Mouse (Mus musculus): ENCODE data around the gene Mkks. TPM values are rescaled to one million over a fixed set of nuclear protein-coding genes. Genes with fewer than 3 reads are reported as not detected.

The Mkks gene
- polyA plus RNA-seq, 1 experiment from 2014 or later, result 10.6 TPM

DNA sequence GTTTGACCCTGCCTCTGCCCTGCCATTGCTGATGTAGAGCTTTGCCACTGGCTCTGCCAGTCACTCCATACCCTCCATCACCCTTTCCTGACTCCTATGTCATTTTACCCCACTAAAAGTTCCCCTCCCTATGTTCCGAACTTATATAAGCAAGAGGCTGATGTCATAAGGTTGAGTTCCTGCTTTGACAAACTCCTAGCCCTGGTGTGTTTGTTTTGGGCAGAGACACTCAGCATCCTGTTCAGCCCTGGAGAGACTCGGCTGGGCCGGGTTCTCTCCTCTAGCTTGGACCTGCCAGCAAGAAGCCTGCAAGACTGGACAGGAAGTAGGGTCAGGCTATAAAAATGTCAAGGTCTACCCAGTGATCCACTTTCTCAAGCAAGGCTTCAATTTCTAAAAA, 58.3 kb downstream of the Mkks start:
- no peak for ATAC-seq (ENCODE audit: low FRiP score)
- Histone ChIP-seq H3K9me3 (no peaks in the 10 kb centered on the region), H3K27ac (no peak overlapping the region), H3K27me3 (no peaks in the 10 kb centered on the region), H3K4me1 (no peaks in the 10 kb centered on the region), H3K4me2 (no peak overlapping the region), H3K36me3 (replicated peaks) (no peaks in the 10 kb centered on the region), H3K9ac (no peak overlapping the region), H3K4me3 (replicated peaks) (no peak overlapping the region)
- 85% methylated on average over 3 of the region's 3 CpGs for WGBS

DNA sequence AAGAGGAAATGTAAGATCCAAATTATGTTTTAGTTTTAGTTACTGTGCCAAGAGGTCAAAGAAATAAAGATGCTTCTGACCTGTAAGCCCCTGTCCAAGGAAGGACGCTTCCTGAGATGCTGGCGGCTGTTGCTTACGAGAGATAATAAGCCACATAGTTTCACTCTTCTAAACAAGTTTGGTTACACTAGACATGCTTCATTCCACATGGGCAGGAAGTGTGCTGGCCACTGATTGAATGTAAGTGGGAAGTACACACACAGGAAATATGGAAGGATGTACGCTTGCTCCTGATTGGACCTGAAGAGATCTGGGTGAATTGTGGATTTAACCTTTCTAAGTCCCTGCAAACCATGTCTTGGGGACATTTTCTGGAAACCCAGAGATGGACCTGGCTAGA, 63.6 kb downstream of the Mkks start:
- H3K9ac ChIP-seq, result no peak overlapping the region
- ATAC-seq (ENCODE audit: low FRiP score), result no peak
- H3K4me2 ChIP-seq, result no peak overlapping the region
- 90% methylated on average over 4 of the region's 4 CpGs for WGBS
- no peaks in the 10 kb centered on the region for H3K9me3 ChIP-seq
- no peaks in the 10 kb centered on the region for H3K36me3 ChIP-seq (replicated peaks)
- no peak overlapping the region for H3K27ac ChIP-seq
- H3K27me3 ChIP-seq, result no peaks in the 10 kb centered on the region
- H3K4me1 ChIP-seq, result peaks cover 5% of the 10 kb centered on the region; the same call in 1 of the 2 replicates
- no peak overlapping the region for H3K4me3 ChIP-seq (replicated peaks)

Other genes with a start within 250 kb of the Mkks start
- 32.0 and 37.7 TPM in 2 replicates for gene Snap25, start 177.9 kb downstream of the Mkks start, polyA plus RNA-seq (2016; fragmentation: Nextera tagmentation; extraction: Ambion mirVana)
- 17.2 and 24.3 TPM in 2 replicates for gene AL731706.2, start 5.7 kb downstream of the Mkks start, polyA plus RNA-seq (2016; fragmentation: Nextera tagmentation; extraction: Ambion mirVana)
- gene Slx4ip, start 171 bp downstream of the Mkks start, polyA plus RNA-seq (2016; fragmentation: Nextera tagmentation; extraction: Ambion mirVana), result 11.6 and 12.1 TPM in 2 replicates
- gene AL731706.1, start within 50 bp of the Mkks start, polyA plus RNA-seq (2016; fragmentation: Nextera tagmentation; extraction: Ambion mirVana), result 23.3 and 25.8 TPM in 2 replicates
- 20.5 and 21.2 TPM in 2 replicates for gene Jag1, start 225.3 kb upstream of the Mkks start, polyA plus RNA-seq (2016; fragmentation: Nextera tagmentation; extraction: Ambion mirVana)